Mouse (Mus musculus) heart, adult 2 months (tissue): ENCODE data around the gene Fgf23.

Experiments used
- CTCF ChIP-seq: fragments of 200-600 bp; IDR thresholded peaks from 2 replicates; pipeline ENCODE4 v1.8.1; 2022; ENCODE audit warnings: antibody characterized with exemption, mild to moderate bottlenecking, moderate library complexity
- EP300 ChIP-seq: fragments of 200-500 bp; IDR thresholded peaks from 2 replicates; pipeline ENCODE4 v1.6.1; 2011; ENCODE audit warnings: low read depth, low read length, control low read depth; ENCODE audit not compliant: insufficient read depth
- POLR2A ChIP-seq: fragments of 200-500 bp; IDR thresholded peaks from 2 replicates; pipeline ENCODE4 v1.6.1; 2011; ENCODE audit warnings: mild to moderate bottlenecking, low read depth, low read length, control low read depth; ENCODE audit not compliant: insufficient read depth

DNA sequence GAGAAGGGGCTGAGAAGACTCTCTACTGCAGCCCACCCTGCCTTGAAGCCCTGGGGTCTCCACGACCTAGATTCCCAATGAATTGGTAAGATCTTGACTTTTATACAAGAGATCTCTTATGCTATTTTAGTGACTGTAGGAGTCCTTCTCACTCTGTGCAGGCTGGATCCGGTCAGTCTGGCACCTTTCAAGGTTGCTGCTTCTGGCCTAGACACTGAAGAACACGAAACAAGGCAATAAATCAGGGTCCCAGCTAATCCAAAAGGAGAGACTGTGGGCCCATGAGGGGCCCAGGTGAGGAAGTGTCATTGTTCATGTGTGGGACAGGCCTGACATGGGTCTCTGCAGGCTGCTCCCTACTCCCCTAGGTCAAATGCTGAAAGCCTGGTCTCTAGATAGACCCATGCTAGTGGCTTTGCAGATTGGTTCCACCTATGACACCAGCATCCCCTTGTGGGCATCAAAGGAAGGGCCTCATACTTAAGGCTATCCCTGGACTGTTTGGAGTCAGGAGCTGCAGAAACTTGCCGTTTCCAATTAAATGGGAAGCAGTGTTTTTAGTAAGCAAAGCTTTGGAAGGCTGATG is 49.6 kb downstream of the Fgf23 start:
- TF ChIP-seq POLR2A: no peak
- TF ChIP-seq EP300: peak; percentile 58; the same call in 1 of the 2 replicates
- peak; percentile 82 for TF ChIP-seq CTCF
